Mouse (Mus musculus) naive thymus-derived CD4-positive, alpha-beta T cell, adult 2 months (primary cell): Measurements from ENCODE around the gene Egf.

Experiments used
- DNase-seq: peaks from one replicate; pipeline ENCODE4 v3.0.0-alpha.2; 2011; ENCODE audit warnings: low read depth

The Egf gene

DNA sequence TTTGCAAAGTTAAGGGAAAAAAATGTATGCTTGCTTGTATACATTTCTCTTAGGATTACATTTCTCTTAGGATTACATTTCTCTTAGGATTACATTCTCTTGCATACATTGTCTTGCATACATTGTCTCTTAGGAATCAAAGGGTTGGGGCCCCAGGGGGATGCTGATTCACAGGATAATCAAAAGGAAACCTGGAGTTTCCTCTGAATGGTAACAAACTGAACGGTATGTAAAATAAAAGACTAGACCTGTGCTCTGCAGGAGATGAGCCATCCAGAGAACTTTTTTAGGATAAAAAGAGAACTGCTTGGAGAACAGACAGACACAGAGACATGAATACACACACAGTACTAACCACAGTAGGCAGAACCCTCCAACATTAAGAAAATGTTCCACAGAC, 104.2 kb downstream of the Egf start:
- DNase-seq: no peak

DNA sequence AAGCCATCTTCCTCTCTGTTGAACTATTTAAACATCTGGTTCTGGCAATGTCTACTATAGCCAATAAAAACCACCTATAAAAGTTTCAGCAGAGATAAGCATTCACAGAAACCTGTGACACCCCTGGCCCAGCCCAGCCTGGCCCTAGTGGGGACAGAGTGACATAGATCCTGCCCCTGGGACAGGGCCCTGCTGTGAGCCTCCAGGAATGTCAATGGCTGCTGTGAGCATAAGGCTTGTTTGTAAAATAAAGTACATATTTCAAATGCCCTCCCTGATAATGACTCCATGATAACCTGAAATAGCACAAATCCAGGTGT, 104.9 kb downstream of the Egf start:
- no peak for DNase-seq

DNA sequence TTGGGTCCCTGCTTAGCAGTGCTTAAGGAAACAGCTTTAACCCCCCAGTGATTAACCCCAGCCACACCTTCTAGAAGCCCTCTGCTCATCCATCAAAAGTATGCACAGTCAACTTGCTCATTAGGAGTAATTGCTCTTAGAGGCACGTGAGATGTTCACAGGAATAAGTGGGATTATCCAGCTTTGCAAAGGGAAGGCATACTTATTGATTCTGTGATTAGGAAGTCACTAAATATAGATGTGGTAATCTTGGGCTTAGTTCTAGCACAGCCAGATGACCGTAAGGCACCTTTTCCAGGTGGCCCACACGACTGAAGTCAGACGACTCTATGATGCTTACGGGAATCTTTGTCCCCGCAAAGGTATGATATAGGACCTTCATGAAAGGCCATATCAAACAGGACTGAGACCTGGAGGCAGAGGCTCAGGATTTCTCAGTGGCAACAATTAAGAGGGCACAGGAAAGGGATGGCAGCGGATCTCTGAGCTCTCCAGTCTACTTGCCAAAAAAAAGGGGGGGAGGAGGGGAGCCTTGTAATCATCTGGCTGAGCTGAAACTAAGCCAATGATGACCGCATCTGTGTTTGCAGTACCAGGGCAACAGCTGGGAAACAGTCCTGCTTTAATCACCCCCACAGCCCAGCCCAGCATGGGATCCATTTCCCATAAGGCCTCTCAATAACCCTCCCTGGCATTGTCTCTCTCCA, 105.4 kb downstream of the Egf start:
- no peak for DNase-seq

DNA sequence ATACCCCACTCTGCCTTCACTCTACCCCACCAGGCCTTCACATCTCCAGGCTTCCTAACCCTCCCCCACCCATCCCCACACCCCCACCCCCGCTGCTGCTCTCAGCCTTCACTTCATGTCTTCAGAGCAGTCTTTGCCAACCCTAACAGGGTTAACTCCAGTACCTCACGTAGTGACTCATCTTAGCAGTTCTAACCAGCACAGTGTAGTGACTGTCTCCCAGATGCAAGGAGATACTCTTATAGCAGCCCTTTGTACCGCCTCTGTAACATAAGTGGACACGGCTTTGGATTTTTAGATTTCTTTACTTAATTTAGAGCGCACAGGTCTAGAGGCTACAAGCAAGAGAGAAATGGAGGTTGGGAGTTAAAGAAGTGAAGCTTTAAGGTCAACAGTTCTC, 106.5 kb downstream of the Egf start:
- DNase-seq: no peak

DNA sequence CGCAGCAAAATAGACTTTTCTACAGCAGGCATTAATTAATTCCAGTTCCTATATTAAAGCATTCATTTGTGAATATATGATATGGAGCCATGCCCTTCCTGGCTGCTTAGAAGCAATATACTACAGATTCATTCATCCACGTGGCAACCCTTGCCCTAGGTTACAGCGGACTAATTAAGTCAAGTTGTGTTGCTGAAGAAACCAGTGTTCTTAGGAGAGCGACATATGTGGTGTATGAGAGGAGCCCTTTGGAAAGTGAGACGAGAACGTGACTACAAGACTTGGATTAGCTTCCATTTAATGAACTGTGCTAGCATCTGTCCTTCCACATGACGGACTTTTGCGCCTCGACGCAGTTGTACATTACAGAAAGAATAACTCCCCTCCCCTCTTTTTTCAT, 107.8 kb downstream of the Egf start:
- no peak for DNase-seq

DNA sequence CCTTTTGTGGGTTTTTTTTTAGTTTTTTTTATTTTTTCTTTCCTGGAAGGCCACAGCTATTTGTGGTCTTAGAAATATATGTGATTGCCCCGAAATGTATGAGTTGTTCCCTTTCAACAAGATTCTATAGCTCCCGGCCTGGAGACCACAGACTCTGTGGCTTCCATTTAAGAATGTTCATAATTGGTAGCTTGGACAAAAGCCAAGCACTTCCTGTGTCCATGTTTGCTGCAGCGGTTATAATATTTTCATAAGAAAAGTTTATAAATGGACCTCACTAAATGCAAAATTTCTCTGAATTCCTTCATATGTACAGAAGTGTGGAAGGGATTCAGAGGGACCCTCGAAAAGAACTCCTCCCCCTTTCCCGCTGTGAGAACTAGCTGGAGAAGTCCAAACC, 108.3 kb downstream of the Egf start:
- no peak for DNase-seq

DNA sequence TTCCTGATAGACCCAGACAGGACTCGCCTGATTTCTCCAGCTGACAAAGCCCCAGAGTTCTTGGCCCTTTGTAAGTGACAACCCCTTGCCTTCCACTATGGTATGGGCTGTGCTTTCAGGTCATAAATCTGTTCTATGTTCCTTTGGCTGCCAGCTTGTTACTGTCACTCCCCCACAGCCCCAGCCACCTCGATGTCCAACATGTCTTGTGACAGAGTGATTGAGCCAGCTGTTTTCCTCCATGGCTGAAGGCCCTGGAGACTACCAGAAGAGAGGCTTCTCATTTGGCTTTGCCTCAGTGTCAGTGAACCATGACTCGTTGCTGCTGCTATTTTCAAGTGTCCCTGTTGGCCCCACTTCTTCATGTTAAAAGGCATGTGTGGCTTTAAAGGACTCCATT, 109.7 kb downstream of the Egf start:
- no peak for DNase-seq

DNA sequence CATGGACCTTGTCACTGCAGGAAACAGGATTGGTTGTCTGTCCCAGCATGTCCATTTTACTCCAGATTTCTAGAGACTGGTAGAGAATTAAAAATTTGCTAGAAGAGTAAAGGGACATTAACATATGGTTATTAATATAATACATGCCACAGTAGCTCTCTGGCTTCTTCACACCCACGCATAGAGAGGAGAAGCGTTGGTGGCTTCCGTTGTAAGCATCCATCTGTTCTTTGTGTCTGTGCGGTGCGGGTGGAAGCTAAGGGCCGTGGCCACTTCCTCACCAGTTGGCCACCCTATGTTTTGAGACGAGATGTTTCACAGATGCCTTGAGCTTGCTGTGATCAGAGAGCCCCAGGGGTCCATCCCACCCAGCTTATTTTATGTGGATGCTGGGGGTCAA, 113.5 kb downstream of the Egf start:
- no peak for DNase-seq

DNA sequence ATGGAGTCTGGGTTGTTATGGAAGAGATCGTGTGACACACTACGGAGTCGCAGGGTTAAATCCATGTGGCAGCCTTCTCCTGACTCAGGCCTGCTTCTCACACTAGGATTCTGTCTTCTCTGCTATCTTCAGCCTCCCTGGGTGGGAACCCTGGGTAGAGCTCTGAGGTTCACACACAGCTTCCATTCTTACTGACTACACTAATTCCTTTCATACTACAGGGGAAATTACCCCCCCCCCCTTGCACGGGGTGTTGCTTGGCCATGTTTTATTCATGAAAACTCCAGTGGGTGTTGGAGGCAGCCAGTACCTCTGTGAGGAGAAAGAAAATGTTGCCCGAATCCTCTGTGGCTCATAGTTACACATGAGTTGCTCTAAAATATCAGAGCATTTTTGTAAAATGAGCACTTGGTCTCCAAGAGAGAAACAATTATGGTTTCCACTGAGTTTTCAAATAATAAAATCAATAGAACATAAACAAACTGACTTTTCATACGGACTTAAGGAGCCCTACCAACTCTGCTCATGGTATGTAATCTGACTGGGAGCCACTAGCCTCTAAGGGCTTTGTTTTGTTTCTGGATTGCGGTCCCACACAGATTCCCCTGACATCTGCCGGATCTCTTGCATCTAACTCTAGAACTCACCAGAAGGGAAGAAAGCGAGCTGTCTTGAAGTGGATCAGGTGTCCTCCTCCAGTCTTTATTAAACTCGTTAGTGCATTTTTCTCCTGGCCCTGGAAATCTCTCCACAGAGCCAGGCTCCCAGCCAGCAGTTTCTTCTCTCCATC, 114.7 kb downstream of the Egf start:
- DNase-seq: no peak

DNA sequence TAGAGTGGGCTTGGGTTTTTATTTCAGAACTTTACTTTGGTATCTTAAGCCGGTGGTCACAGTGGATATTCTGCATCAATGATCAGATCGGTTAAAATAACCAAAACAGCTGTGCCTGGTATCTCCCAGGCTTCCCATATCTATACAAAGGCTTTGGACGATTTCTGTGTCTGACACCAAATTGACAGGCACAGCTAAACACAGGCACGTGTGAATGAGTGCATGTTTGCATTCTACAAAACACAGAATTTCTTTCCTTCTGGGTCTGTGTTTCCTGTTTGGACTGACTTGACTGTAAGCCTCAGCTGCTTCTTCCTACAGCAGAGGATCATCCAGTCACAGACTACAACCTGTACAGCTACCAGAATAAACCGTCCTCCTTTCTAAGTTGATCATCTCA, 115.4 kb downstream of the Egf start:
- no peak for DNase-seq

DNA sequence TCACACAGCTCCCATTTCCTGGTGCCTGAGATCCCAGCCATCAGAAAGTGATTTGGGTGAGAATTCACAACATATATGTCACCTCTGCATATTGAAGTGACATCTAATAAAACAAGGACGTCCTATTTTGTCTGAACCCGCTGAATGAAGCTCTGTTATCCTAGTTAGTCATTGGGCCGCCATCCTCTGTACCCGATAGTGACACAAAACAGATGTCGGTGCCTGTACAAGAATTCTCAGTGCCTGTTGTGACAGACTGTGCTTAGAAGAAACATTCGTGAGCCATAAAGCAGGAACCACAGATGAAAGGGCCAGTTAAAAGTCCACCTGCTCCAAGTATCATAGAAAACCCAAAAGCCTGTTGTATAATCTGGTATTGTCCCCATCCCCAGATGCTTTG, 117.7 kb downstream of the Egf start:
- DNase-seq: no peak

DNA sequence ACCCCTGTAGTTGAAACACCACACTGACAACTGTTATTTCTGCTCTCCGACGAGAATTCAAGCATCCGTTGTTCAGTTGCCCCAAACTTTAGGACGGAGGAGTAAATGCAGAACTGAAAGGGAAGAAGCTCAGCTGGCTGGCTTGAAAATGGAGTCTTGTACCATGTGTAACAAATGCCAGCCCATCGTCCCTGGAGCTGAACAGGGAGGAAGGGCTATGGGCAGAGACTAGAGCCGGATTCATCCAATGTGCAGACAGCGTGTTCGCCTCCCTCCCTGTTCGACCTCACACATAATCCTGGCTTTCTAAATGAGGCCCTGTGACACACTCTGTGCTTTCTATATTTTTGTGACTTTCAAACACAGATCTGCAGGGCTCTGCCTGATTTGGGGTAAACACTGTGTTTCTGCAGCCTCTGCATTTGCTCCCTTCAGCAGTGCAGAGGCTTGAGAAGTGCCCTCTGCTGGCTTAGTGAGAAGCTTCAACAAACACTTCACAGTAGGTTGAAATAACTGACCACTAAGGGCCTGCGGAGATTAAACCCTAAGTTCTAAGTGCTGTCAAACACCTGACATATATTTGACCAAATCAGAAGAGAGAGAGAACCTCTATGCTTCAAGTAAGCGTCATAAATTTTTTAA, 120.7 kb downstream of the Egf start:
- peak; percentile 37 for DNase-seq

DNA sequence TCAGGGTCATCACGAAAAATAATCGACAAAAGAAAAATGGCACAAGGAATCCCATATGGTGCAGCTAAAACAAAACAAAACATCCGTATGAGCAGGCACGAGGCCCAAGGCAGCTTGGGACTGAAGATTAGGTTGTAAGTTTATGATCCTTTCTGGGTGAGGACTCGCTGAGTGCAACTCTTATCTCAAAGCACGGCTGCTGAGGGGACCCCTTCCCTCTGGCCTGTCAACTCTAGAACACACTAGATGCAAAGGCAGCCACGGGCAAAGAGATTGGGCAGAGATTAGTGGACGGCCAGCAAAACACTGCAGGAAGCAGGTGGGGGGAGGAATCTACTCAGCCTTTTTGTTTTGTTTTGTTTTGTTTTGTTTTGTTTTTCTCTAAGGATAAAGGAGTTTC, 121.6 kb downstream of the Egf start:
- no peak for DNase-seq

DNA sequence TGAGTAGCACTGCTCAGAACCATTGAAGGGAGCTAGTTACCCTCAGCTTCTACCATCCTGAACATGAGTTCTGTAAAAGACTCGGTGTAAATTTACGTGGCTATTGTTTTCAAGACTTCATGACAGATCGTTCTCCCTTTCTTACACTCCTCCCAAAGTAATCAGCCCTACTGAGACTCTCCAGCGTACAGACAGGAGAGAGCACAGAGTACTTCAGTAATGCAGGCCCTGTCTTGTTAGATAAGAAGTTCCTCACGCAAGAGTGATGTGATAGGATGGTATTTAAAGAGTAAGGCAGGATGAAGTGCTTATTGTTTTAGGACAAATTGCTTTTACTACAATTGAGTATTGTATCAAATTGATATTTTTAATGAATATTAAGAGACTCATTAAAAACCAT, 123.3 kb downstream of the Egf start:
- no peak for DNase-seq

DNA sequence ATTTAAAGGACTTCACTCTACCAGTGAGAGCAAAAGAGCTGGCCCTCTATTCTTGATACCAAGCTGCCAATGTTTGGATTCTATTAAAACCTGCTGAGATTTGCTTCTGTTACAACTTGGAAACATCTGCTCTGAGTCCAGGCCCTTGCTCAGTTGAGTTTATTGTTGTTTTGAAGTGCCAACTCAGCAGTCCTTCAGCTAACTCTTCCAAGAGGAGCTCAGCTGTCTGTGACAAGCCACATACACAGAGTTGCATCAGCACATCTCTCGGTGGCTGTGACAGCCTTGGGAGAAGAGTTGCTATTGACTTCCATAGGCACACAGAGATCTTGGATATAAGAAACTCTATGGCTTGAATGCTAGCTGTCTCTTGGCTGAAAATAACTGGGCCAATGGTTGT, 124.1 kb downstream of the Egf start:
- DNase-seq: no peak
